Mouse (Mus musculus) large intestine, adult 2 months (tissue): ENCODE data around the gene Zbtb9. TPM values are rescaled to one million over a fixed set of nuclear protein-coding genes. Genes with fewer than 3 reads are reported as not detected.

Source experiments
- DNase-seq: peaks from one replicate; pipeline ENCODE4 v3.0.0-alpha.2; 2012; ENCODE audit warnings: low read depth, low spot score
- WGBS: fragments of 180-500 bp; shearing (Covaris S2); methylation state at CpG from one replicate; pipeline ENCODE4 v1.1.7; 2018; 5-methylcytosine and 5-hydroxymethylcytosine counted together
- polyA plus RNA-seq: library from polyadenylated mRNA; depleted of rRNA; stranded (reverse); fragments of >200 nt; gene quantifications from 2 replicates; pipeline ENCODE4 v1.2.3, GENCODE M21; 2012

The Zbtb9 gene
- polyA plus RNA-seq, 1 experiment: 8.3 TPM

GRCm38 (mm10) chr17:27004903-27005485 is 32.0 kb downstream of the Zbtb9 start:
- 51% methylated on average over 19 of the region's 19 CpGs for WGBS
- no peak for DNase-seq

- 57% methylated on average over 11 of the region's 11 CpGs for WGBS
- DNase-seq: no peak
Measured at GRCm38 (mm10) chr17:27005644-27006043, 32.7 kb downstream of the Zbtb9 start.

DNA sequence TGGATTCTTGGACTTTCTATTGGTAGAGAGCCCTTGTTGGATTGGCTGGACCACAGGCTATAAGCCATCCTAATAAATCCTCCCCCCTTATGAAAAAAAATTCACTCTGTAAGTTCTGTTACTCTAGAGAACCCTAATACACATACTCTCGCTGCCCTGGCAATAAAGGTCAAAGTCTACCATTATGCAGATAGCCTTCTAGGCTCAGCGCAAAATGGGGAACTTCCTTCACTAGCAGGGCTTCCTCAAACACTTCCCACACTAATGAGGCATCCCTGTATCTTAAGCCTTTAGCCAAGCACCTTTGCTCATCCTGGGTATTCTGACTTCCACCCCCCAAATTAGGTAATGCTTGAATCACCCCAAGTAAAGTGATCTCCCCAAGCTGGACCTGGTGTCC is 35.3 kb downstream of the Zbtb9 start:
- 33% methylated on average over 2 of the region's 2 CpGs for WGBS
- DNase-seq: no peak

- 91% methylated on average over 10 of the region's 10 CpGs for WGBS
- no peak for DNase-seq
Measured at GRCm38 (mm10) chr17:27011167-27011566, 38.2 kb downstream of the Zbtb9 start.

GRCm38 (mm10) chr17:27011998-27012672 is 39.2 kb downstream of the Zbtb9 start:
- no peak for DNase-seq
- WGBS: 56% methylated on average over 14 of the region's 14 CpGs

DNA sequence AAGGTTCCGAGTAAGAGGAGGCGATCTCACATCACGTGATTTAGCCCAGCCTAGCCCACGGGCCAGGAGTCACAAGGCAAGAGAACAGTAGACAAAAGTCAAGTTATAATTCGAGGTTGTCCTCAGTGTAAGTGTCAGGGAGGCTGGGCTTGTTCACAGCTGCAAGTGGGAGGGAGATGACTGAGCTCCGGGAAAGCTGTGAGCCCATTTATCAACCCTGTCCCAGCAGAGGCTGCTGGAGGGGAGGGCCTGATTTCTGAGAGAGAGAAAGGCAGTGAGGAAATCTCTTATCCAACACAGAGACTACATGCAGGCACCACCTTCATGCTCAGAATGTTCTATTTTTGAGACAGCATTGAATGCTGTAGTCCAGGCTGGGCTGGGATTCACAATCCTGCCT is 39.9 kb downstream of the Zbtb9 start:
- WGBS: 45% methylated on average over 6 of the region's 6 CpGs
- DNase-seq: no peak

DNA sequence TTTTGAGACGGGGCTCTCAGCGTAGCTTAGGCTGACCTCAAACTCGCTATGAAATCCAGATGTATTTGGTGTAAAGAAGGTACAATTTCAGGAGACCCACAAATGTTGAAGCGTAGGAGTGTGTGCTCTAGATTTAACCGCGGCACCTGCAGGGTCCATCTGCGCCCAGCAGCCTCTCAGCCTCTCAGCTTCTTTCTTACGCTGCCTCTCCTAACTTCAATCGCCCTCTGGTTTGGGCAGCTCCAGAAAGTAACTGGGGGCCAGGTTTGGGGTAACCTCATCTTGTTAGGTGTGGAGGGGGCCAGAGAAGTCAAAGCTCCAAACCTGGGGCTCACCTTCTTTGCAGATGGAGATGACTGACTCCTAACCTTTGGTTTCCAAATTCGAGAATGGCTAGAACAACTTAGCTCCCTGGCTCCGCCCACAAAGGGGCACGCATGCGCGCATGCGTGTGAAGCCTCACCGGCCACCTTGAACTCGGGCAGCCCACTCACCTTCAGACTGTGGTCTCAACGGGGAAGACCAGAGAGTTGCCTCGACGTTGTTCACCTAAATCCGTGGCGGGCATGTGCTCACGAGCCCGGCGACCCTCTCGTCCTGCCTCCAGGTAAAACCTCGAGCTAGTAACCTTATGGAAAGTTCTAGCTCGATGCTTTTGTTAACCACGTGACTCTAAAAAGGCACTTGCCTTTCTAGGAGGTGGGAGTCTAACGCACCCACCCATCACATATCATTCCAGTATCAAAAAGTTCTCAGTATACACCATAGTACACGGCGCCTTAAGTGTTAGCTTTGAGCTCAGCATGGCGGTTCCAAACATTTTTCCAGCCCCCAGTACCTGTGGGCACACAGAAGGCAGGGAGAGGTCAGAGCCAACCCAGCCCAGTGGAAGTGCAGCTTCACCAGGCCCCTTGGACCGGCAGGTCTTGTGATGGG is 44.9 kb downstream of the Zbtb9 start:
- 5% methylated on average over 34 of the region's 34 CpGs for WGBS
- DNase-seq: peak; percentile 81

- WGBS: 40% methylated on average over 12 of the region's 12 CpGs
- no peak for DNase-seq
Measured at GRCm38 (mm10) chr17:27018555-27019196, 45.7 kb downstream of the Zbtb9 start.

DNA sequence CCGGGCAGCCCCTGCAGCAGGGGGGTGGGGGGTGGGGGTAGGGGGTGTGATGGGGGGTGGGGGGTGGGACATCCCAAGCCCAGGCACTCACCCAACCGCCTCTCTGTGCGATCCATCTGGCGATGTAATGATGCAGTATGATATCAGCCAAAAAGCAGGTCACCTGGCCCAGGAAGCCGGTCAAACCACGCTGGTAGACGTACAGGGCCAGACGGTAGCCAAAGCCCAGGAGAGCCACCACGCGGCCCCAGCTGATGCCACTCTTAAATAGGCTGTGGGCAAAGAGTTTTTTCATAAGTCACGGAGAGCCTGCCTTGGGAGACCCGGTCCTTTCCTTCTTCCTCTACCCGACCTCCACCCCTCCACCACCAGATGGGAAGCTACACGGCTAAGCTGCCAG is 48.1 kb downstream of the Zbtb9 start:
- no peak for DNase-seq
- 93% methylated on average over 14 of the region's 14 CpGs for WGBS

- 90% methylated on average over 9 of the region's 9 CpGs for WGBS
- no peak for DNase-seq
Measured at GRCm38 (mm10) chr17:27021736-27022135, 48.8 kb downstream of the Zbtb9 start.

GRCm38 (mm10) chr17:27023342-27023741 is 50.4 kb downstream of the Zbtb9 start:
- 88% methylated on average over 4 of the region's 4 CpGs for WGBS
- no peak for DNase-seq

- no peak for DNase-seq
- 79% methylated on average over 17 of the region's 17 CpGs for WGBS
Measured at GRCm38 (mm10) chr17:27025326-27025902, 52.4 kb downstream of the Zbtb9 start.

DNA sequence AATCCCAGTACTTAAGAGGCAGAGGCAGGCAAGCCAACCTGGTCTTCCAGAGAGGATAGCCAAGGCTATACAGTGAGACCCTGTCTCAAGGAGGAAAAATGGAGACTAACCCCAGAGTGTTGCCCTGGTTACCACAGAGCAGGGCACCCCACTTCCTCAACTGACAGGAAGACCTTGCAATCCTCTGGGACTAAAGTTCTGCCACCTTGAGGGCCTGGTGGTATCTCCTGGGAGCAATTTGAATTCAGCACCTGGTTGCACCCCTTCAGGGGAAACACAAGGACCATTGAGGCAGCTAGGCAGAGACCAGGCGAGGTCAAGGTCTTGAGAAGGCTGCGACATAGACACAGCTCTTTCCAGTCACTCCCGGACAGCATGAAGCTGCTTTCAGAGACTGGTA is 53.0 kb downstream of the Zbtb9 start:
- WGBS: 89% methylated on average over 3 of the region's 3 CpGs
- DNase-seq: no peak

- peak; percentile 87 for DNase-seq
- WGBS: 1% methylated on average over 12 of the region's 12 CpGs
Measured at GRCm38 (mm10) chr17:27027460-27028283, 54.7 kb downstream of the Zbtb9 start.

DNA sequence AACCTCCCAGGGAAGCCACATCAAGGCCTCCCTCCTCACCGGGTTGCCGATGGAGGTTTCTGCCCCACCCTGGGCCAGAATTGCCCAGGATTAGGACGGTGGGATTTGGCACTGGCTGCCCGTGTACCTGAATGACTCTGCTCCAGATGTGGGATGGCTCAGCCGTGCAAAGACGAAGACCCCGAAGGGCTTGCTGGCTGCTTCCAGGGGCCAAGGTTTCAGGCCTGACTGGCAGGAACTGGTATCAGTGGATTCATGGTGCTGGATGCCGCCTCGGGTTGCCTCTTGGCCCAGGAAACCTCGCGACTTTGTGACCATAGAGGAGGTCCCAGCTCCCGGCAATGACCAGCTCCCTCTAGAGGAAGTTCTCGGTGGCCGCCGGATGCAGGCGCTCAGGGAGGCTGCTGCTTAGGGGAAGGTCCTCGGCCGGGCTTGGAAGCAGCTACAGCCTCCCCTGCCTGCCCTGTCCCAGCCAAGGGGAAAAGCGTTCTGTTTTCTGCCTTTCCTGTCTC is 55.4 kb downstream of the Zbtb9 start:
- DNase-seq: peak; percentile 54
- WGBS: under 1% methylated on average over 19 of the region's 19 CpGs

GRCm38 (mm10) chr17:27028909-27029308 is 55.9 kb downstream of the Zbtb9 start, which contains the start of gene Bak1:
Gene Bak1 (minus strand): TSS chr17:27029009.
- WGBS: 41% methylated on average over 3 of the region's 4 CpGs
- no peak for DNase-seq

DNA sequence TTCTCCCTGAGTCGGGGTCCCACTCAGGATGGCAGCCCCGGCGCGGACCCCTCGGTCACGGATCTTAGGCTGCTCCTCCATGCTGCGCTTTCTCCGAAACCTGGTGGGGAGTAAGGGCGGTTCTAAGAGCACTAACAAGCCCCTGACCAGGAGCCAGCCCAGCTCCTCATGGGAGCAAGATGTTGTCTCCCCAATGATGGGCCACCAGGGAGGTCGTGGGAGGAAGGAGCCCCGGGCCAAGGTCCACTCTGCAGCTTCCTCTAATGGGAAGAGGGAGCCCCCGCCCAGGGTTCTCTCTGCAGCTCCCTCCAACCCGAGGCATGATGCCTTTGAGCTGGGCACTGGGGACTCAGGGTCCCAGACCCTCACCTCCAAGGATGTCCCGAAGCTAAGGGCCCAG is 56.5 kb downstream of the Zbtb9 start:
- WGBS: 90% methylated on average over 14 of the region's 14 CpGs

DNA sequence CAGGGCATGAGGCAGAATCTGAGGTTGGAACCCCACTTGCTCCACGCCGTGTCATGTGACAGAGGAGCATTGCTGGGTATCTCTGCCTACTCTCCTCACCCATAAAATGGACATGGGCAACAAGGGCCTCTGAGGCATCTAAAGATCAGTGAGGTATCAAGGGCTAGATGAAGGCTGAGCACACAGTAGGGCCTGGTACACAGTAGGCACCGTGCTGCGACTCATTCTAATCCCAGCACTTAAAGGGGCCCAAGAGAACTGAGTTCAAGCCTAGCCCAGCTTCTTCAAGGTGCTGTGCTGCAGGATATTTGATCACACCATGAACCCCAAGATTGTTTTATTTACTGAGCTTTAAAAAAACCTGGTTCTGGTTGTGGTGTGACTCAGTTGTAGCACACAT is 57.9 kb downstream of the Zbtb9 start:
- 95% methylated on average over 4 of the region's 4 CpGs for WGBS
- no peak for DNase-seq

More for the DNA sequence above, 56.5 kb downstream of the Zbtb9 start:
- DNase-seq: no peak

- 49% methylated on average over 7 of the region's 7 CpGs for WGBS
Measured at GRCm38 (mm10) chr17:27032328-27032727, 59.4 kb downstream of the Zbtb9 start.

More at GRCm38 (mm10) chr17:27032328-27032727, 59.4 kb downstream of the Zbtb9 start:
- DNase-seq: no peak
